Mouse (Mus musculus): Measurements from ENCODE around the gene Myd88.

Myd88 gene

GRCm38 (mm10) chr9:119297696-119298095 is 43.5 kb downstream of the Myd88 start:
- in situ Hi-C loops (cut with MboI, MseI), result no loop called here

GRCm38 (mm10) chr9:119290791-119291190 is 50.4 kb downstream of the Myd88 start:
- in situ Hi-C loops (cut with MboI, MseI), result no loop called here
